ENCODE assay signal across 8 mouse cellular contexts in the genomic region with DNA sequence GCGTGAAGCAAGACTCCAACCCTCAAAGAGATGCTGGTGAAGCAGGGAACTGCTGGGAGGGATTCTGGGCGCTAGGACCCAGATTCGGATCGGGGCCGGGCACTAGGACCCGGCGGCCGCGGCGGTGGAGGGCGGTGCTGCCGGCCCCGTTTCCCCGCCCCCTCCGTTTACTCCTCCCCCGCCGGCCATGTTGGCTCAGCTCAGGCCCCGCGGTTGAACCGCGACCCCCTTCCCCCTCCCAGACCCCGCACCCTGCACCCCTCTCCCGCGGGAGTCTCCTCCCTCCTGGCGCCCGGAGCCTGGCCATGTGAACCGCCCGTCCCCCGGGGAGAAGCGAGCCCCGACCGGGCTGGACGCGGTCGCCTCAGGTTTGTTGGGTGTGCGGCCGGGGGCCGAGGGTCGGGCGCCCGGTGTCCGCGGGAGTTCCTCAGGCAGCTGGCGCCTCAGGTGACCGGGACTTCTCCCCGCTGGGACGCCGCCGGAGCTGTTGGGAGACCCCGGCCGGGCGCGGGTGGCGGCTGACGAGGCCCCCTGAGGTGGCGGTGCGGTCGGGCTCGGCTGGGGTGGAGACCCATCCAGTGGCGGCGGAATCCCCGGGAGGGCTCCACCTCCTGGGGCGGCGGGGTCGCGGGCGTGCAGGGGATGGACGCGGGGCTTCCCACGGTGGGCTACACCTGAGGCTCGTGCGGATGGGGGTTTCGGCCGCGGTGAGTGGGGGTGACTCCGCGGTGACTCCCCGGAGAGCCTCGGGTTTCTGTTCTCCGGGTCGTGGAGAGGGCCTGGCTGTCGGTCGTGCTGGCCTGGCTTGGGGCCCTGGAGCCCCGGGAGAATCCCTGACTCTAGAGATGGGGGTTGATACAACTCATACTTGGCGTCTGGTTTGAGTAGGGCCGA. TPM values are rescaled to one million over a fixed set of nuclear protein-coding genes. Genes with fewer than 3 reads are reported as not detected.
DNase-seq lines count a peak whose midpoint lies in the region; ATAC-seq and TF ChIP-seq lines count a peak whose summit lies in the region.

No protein-coding gene starts in this region.

- peak overlapping the region; percentile 77 to 87 (median 84) for H3K4me3 ChIP-seq in CH12.LX (replicated peaks in 1 of 3; ENCODE audit: low read depth in 2 of 3, low read length in 2 of 3, poor library complexity in 1 of 3)
- H3K4me3 ChIP-seq in forebrain, embryonic 10.5 days: peak overlapping the region; percentile 100
- peak overlapping the region; percentile 78 for H3K4me3 ChIP-seq in heart, embryonic 16.5 days (ENCODE audit: low read length)
- H3K4me3 ChIP-seq in lung, embryonic 14.5 days (ENCODE audit: low read depth, low read length): peak overlapping the region; percentile 98
- peak overlapping the region; percentile 92 for H3K4me3 ChIP-seq in olfactory bulb, adult 2 months (ENCODE audit: insufficient read depth, low read depth, low read length)

- WGBS in forebrain, embryonic 10.5 days: under 1% methylated on average over 86 of the region's 86 CpGs
- WGBS in heart, embryonic 16.5 days: under 1% methylated on average over 86 of the region's 86 CpGs
- WGBS in lung, embryonic 14.5 days: under 1% methylated on average over 77 of the region's 86 CpGs
- WGBS in olfactory bulb, adult 2 months: under 1% methylated on average over 85 of the region's 86 CpGs

- no peak for TF ChIP-seq RAD21 in CH12.LX (IDR thresholded peaks at IDR 0.05; ENCODE audit: low read depth, low read length)

- no peaks in the 10 kb centered on the region for H3K9me3 ChIP-seq in CH12.LX (replicated peaks; ENCODE audit: low read length)
- no peaks in the 10 kb centered on the region for H3K9me3 ChIP-seq in forebrain, embryonic 10.5 days
- no peaks in the 10 kb centered on the region for H3K9me3 ChIP-seq in heart, embryonic 16.5 days (replicated peaks; ENCODE audit: control insufficient read depth, low read length)
- H3K9me3 ChIP-seq in lung, embryonic 14.5 days (ENCODE audit: low read depth, low read length): no peaks in the 10 kb centered on the region

- peak; percentile 64 for ATAC-seq in heart, embryonic 16.5 days (replicated peaks; ENCODE audit: extremely low read depth, insufficient read depth, low FRiP score)
- peak; percentile 73 for ATAC-seq in lung, embryonic 14.5 days (ENCODE audit: insufficient read depth)

- peaks cover 4 to 42% of the 10 kb centered on the region in 2 experiments; a peak in 3 of 4 replicates for H3K4me1 ChIP-seq in CH12.LX (ENCODE audit: control insufficient read depth in 1 of 2, insufficient read depth in 2 of 2)
- H3K4me1 ChIP-seq in forebrain, embryonic 10.5 days: peaks cover 61% of the 10 kb centered on the region
- peaks cover 32% of the 10 kb centered on the region for H3K4me1 ChIP-seq in heart, embryonic 16.5 days (ENCODE audit: control insufficient read depth, insufficient read depth, low read length)
- peaks cover 28% of the 10 kb centered on the region for H3K4me1 ChIP-seq in lung, embryonic 14.5 days (ENCODE audit: insufficient read depth)
- peaks cover 21% of the 10 kb centered on the region for H3K4me1 ChIP-seq in olfactory bulb, adult 2 months (ENCODE audit: control insufficient read depth, insufficient read depth, low read length)

- H3K4me2 ChIP-seq in CH12.LX (ENCODE audit: insufficient read depth, low read depth, poor library complexity, severe bottlenecking): peak overlapping the region; percentile 89
- H3K4me2 ChIP-seq in heart, embryonic 16.5 days (ENCODE audit: low read depth, low read length): peak overlapping the region; percentile 91
- peak overlapping the region; percentile 86 for H3K4me2 ChIP-seq in lung, embryonic 14.5 days

- peak overlapping the region; percentile 65; the same call in 1 of the 2 replicates for H3K27ac ChIP-seq in CH12.LX (ENCODE audit: insufficient read depth, low read depth)
- H3K27ac ChIP-seq in forebrain, embryonic 10.5 days: peak overlapping the region; percentile 91
- H3K27ac ChIP-seq in heart, embryonic 16.5 days (ENCODE audit: low read length): peak overlapping the region; percentile 76
- peak overlapping the region; percentile 75 for H3K27ac ChIP-seq in lung, embryonic 14.5 days (ENCODE audit: low read depth)
- H3K27ac ChIP-seq in olfactory bulb, adult 2 months (ENCODE audit: insufficient read depth, low read depth, low read length): no peak overlapping the region; the same call in 1 of the 2 replicates

- peak; percentile 52; the same call in 1 of the 2 replicates for TF ChIP-seq POLR2A in CH12.LX (IDR thresholded peaks at IDR 0.05; ENCODE audit: low read depth, low read length)
- 0 out of 2 replicates have a peak, but pooled peaks have one; percentile 25 for TF ChIP-seq POLR2A in olfactory bulb, adult 2 months (IDR thresholded peaks at IDR 0.05; ENCODE audit: insufficient read depth, low read depth, low read length)

- peaks cover 0 to 15% of the 10 kb centered on the region in 2 experiments for H3K36me3 ChIP-seq in CH12.LX (replicated peaks in 1 of 2; ENCODE audit: control insufficient read depth in 1 of 2, insufficient read depth in 1 of 2, low read length in 1 of 2)
- peaks cover 13% of the 10 kb centered on the region for H3K36me3 ChIP-seq in forebrain, embryonic 10.5 days (replicated peaks)
- H3K36me3 ChIP-seq in heart, embryonic 16.5 days (ENCODE audit: control insufficient read depth, insufficient read depth): peaks cover 2% of the 10 kb centered on the region; the same call in 1 of the 2 replicates
- no peaks in the 10 kb centered on the region for H3K36me3 ChIP-seq in lung, embryonic 14.5 days (ENCODE audit: insufficient read depth)

- peak overlapping the region; percentile 86 for H3K9ac ChIP-seq in CH12.LX (ENCODE audit: insufficient read depth, low read depth)
- H3K9ac ChIP-seq in heart, embryonic 16.5 days (ENCODE audit: low read length): peak overlapping the region; percentile 89
- peak overlapping the region; percentile 93 for H3K9ac ChIP-seq in lung, embryonic 14.5 days

- peaks cover 51% of the 10 kb centered on the region for H3K79me2 ChIP-seq in CH12.LX (replicated peaks; ENCODE audit: control insufficient read depth, extremely low read depth, insufficient read depth, poor library complexity, severe bottlenecking)

- no peak for TF ChIP-seq EP300 in CH12.LX (IDR thresholded peaks at IDR 0.05; ENCODE audit: low read length)

- in situ Hi-C loops in CH12.LX (cut with MboI; ENCODE audit: low pct_ligation_motif_present, low pct_unique_long_range_greater_than_20kb, low sequenced_read_pairs): loop anchor here (10.0 kb wide), 1 partner anchor 48 kb away; no protein-coding TSS in a partner anchor

- dilution Hi-C loops in CH12.LX (cut with MboI; ENCODE audit: extremely low pct_ligation_motif_present, extremely low pct_unique_long_range_greater_than_20kb, low sequenced_read_pairs): no loop called here

- peak; percentile 75 for DNase-seq in CH12.LX (ENCODE audit: extremely low read depth)
- DNase-seq in c-Kit-negative CD71-positive TER-119-positive erythroid progenitor cells, embryonic 14.5 days (ENCODE audit: low read depth, low spot score): peak; percentile 78
- peak; percentile 92 for DNase-seq in forebrain, embryonic 10.5 days (ENCODE audit: extremely low spot score, low spot score)
- DNase-seq in kidney, postnatal 25 days: peak; percentile 89 to 92
- peak; percentile 92 for DNase-seq in lung, embryonic 14.5 days
- peak; percentile 59 to 65 for DNase-seq in thymus, adult 18-20 months

- no peaks in the 10 kb centered on the region for H3K27me3 ChIP-seq in CH12.LX (replicated peaks)
- no peaks in the 10 kb centered on the region; the same call in 1 of the 2 replicates for H3K27me3 ChIP-seq in forebrain, embryonic 10.5 days (ENCODE audit: poor library complexity, severe bottlenecking)
- no peaks in the 10 kb centered on the region for H3K27me3 ChIP-seq in heart, embryonic 16.5 days (ENCODE audit: control insufficient read depth, insufficient read depth, low read length)
- no peaks in the 10 kb centered on the region for H3K27me3 ChIP-seq in lung, embryonic 14.5 days (ENCODE audit: insufficient read depth, low read length)

- TF ChIP-seq CTCF in CH12.LX (conservative IDR thresholded peaks at IDR 0.05 in 1 of 2, IDR thresholded peaks at IDR 0.05 in 1 of 2; ENCODE audit: low read depth in 2 of 2, low read length in 2 of 2): no peak
- peak; percentile 24 for TF ChIP-seq CTCF in lung, embryonic 14.5 days (IDR thresholded peaks at IDR 0.05; ENCODE audit: low read depth)
- TF ChIP-seq CTCF in olfactory bulb, adult 2 months (IDR thresholded peaks at IDR 0.05; ENCODE audit: insufficient read depth, low read depth, low read length): no peak

TF ChIP-seq in CH12.LX, 34 proteins besides CTCF, POLR2A, EP300 and RAD21 (continues in another document):
- TF ChIP-seq USF2 (conservative IDR thresholded peaks at IDR 0.05; ENCODE audit: low read depth, low read length): no peak
- TF ChIP-seq SIN3A (IDR thresholded peaks at IDR 0.05; ENCODE audit: low read length): peak; percentile 99

RNA-seq across cellular contexts. Expression of gene Baz2a, which starts 5.6 kb away (rescaled TPM):
- 11.8 and 12.8 TPM in 2 replicates for total RNA-seq in CH12.LX (2012; rRNA removed)
- 4.5 and 5.4 TPM in 2 replicates for total RNA-seq in CH12.LX (2014; rRNA removed)
- polyA plus RNA-seq in CH12.LX (2012; ENCODE audit: insufficient read length, low read depth): 29.5 and 34.0 TPM in 2 replicates
- polyA plus RNA-seq in forebrain, embryonic 10.5 days (2016; fragmentation: Nextera tagmentation; extraction: Ambion mirVana): 13.5 and 15.2 TPM in 2 replicates
- 6.6 and 8.5 TPM in 2 replicates for polyA plus RNA-seq in heart, embryonic 16.5 days (2015; fragmentation: Nextera tagmentation; extraction: Ambion mirVana)
- polyA plus RNA-seq in lung, embryonic 14.5 days (2014; fragmentation: Nextera tagmentation; extraction: Ambion mirVana): 23.9 and 26.2 TPM in 2 replicates
- polyA plus RNA-seq in olfactory bulb, adult 2 months (2012; ENCODE audit: insufficient read depth, insufficient read length, low replicate concordance, missing spikeins): 53.8 and 199 TPM in 2 replicates

RNA-seq across cellular contexts. Expression of gene Atp5b, which starts 13.9 kb away (rescaled TPM):
- total RNA-seq in CH12.LX (2012; rRNA removed) (1,695 and 1,781 TPM in 2 replicates), CH12.LX (2014; rRNA removed) (1,737 and 1,775 TPM in 2 replicates)
- 1,504 and 1,607 TPM in 2 replicates for polyA plus RNA-seq in CH12.LX (2012; ENCODE audit: insufficient read length, low read depth)
- 2,314 and 2,329 TPM in 2 replicates for polyA plus RNA-seq in forebrain, embryonic 10.5 days (2016; fragmentation: Nextera tagmentation; extraction: Ambion mirVana)
- 6,748 and 7,106 TPM in 2 replicates for polyA plus RNA-seq in heart, embryonic 16.5 days (2015; fragmentation: Nextera tagmentation; extraction: Ambion mirVana)
- polyA plus RNA-seq in lung, embryonic 14.5 days (2014; fragmentation: Nextera tagmentation; extraction: Ambion mirVana): 2,183 and 2,273 TPM in 2 replicates
- polyA plus RNA-seq in olfactory bulb, adult 2 months (2012; ENCODE audit: insufficient read depth, insufficient read length, low replicate concordance, missing spikeins): 323 and 1,263 TPM in 2 replicates

RNA-seq across cellular contexts. Expression of gene Ptges3, which starts 38.2 kb away (rescaled TPM):
- total RNA-seq in CH12.LX (2012; rRNA removed): 124 and 176 TPM in 2 replicates
- total RNA-seq in CH12.LX (2014; rRNA removed): 196 and 210 TPM in 2 replicates
- 247 and 274 TPM in 2 replicates for polyA plus RNA-seq in CH12.LX (2012; ENCODE audit: insufficient read length, low read depth)
- 733 and 767 TPM in 2 replicates for polyA plus RNA-seq in forebrain, embryonic 10.5 days (2016; fragmentation: Nextera tagmentation; extraction: Ambion mirVana)
- polyA plus RNA-seq in heart, embryonic 16.5 days (2015; fragmentation: Nextera tagmentation; extraction: Ambion mirVana): 263 and 278 TPM in 2 replicates
- polyA plus RNA-seq in lung, embryonic 14.5 days (2014; fragmentation: Nextera tagmentation; extraction: Ambion mirVana): 548 and 570 TPM in 2 replicates
- polyA plus RNA-seq in olfactory bulb, adult 2 months (2012; ENCODE audit: insufficient read depth, insufficient read length, low replicate concordance, missing spikeins): not detected in 2 replicates
